Mouse (Mus musculus): Measurements from ENCODE around the gene Faf2. TPM values are rescaled to one million over a fixed set of nuclear protein-coding genes. Genes with fewer than 3 reads are reported as not detected.

The Faf2 gene
- polyA plus RNA-seq, 1 experiment from 2014 or later, result 98.5 TPM

DNA sequence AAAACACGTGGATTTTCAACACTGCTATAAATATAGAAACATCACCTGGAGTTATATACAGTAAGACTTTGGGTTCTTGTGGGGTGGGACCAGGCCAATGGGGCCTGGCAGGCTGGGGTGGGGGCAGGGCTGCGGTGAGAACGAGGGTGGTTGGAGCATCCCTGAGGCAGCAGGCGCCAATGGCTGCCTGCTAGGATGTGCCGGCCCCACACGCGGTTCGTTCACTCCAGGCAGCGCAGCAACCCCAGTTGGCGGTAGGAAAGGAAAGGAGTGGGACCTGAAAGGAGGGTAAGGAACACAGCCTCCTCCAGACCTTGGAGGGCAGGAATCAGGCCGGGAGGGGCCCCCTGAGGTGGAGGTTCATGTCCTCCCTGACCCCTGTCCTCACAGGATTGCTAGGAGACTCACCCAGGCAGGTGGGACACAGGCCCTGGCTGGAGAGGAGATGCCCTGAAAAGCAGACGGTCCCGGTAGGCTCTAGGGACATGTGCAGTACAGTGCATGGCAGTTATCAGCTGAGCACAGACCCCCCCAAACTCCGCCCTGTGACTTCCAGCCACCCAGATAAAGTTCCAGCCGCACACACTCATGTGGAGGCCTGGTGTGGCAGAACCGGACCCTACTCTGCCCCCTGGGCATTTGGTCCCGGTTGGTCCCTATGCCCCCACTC lies 58.7 kb downstream of the Faf2 start:
- ATAC-seq (ENCODE audit: low FRiP score, low TSS enrichment) (no peak), DNase-seq (no peak)
- no peaks in the 10 kb centered on the region for H3K27me3 ChIP-seq (ENCODE audit: control insufficient read depth, insufficient read depth, low read length)
- H3K4me1 ChIP-seq (ENCODE audit: control insufficient read depth, insufficient read depth, low read length), result peaks cover 12% of the 10 kb centered on the region
- no peak overlapping the region for H3K27ac ChIP-seq (replicated peaks; ENCODE audit: low read depth, low read length)
- no peak overlapping the region for H3K4me2 ChIP-seq (ENCODE audit: low read length)
- no peak overlapping the region for H3K9ac ChIP-seq (replicated peaks; ENCODE audit: low read length)
- peaks cover 68% of the 10 kb centered on the region for H3K36me3 ChIP-seq (ENCODE audit: control insufficient read depth, insufficient read depth, low read length)
- H3K4me3 ChIP-seq (replicated peaks; ENCODE audit: low read depth, low read length), result no peak overlapping the region
- 82% methylated on average over 17 of the region's 17 CpGs for WGBS
- no peaks in the 10 kb centered on the region for H3K9me3 ChIP-seq (ENCODE audit: control insufficient read depth, low read length)

DNA sequence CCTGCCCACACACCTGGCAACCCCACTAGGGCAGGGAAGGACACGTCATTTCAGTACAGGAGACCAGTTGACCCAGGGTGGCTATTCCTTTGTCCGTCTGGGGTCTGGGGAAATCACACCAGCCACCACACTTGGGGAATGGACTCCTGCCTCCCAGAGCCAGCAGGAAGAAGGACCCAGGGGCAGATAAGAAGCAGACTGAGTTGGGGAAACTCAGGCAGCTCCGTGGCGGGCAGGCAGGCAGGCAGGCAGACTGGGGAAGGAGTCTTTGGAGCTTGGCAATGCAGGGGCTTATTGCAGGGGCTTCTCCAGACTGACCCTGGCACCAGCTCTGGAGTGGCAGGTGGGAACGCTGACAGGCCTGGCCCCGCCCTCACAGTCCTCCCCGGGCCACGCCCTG lies 59.7 kb downstream of the Faf2 start:
- H3K4me3 ChIP-seq (replicated peaks; ENCODE audit: low read depth, low read length), result no peak overlapping the region
- WGBS, result 88% methylated on average over 8 of the region's 8 CpGs
- no peaks in the 10 kb centered on the region for H3K27me3 ChIP-seq (ENCODE audit: control insufficient read depth, insufficient read depth, low read length)
- H3K4me2 ChIP-seq (ENCODE audit: low read length), result no peak overlapping the region
- no peak for DNase-seq
- peaks cover 68% of the 10 kb centered on the region for H3K36me3 ChIP-seq (ENCODE audit: control insufficient read depth, insufficient read depth, low read length)
- peaks cover 21% of the 10 kb centered on the region for H3K4me1 ChIP-seq (ENCODE audit: control insufficient read depth, insufficient read depth, low read length)
- no peak for ATAC-seq (ENCODE audit: low FRiP score, low TSS enrichment)
- H3K27ac ChIP-seq (replicated peaks; ENCODE audit: low read depth, low read length), result no peak overlapping the region
- no peaks in the 10 kb centered on the region for H3K9me3 ChIP-seq (ENCODE audit: control insufficient read depth, low read length)
- no peak overlapping the region for H3K9ac ChIP-seq (replicated peaks; ENCODE audit: low read length)

DNA sequence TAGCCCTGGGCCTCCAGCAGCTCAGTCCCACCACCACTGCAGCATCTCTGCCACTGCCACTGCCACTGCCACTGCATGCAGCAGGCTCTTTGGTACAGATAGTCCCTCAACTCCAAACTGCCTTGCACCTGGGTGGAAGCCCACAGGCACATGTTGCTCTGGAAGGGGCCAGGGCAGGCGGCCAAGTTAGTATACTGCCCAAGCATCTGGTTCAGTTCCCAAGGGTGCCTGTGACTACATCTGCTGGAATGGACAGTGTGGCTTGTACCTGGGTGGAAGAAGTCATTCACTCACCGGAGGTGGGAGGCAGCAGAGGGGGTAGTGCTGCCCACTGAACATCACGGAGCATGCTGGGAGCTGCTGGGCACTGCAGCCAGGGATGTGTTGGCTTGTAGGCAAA lies 61.7 kb downstream of the Faf2 start:
- Histone ChIP-seq H3K9me3 (ENCODE audit: control insufficient read depth, low read length) (no peaks in the 10 kb centered on the region), H3K4me1 (ENCODE audit: control insufficient read depth, insufficient read depth, low read length) (peaks cover 21% of the 10 kb centered on the region), H3K4me2 (ENCODE audit: low read length) (no peak overlapping the region), H3K27ac (replicated peaks; ENCODE audit: low read depth, low read length) (no peak overlapping the region), H3K27me3 (ENCODE audit: control insufficient read depth, insufficient read depth, low read length) (no peaks in the 10 kb centered on the region), H3K9ac (replicated peaks; ENCODE audit: low read length) (no peak overlapping the region), H3K36me3 (ENCODE audit: control insufficient read depth, insufficient read depth, low read length) (peaks cover 62% of the 10 kb centered on the region), H3K4me3 (replicated peaks; ENCODE audit: low read depth, low read length) (no peak overlapping the region)
- DNase-seq (no peak), ATAC-seq (ENCODE audit: low FRiP score, low TSS enrichment) (no peak)
- 96% methylated on average over 3 of the region's 3 CpGs for WGBS

DNA sequence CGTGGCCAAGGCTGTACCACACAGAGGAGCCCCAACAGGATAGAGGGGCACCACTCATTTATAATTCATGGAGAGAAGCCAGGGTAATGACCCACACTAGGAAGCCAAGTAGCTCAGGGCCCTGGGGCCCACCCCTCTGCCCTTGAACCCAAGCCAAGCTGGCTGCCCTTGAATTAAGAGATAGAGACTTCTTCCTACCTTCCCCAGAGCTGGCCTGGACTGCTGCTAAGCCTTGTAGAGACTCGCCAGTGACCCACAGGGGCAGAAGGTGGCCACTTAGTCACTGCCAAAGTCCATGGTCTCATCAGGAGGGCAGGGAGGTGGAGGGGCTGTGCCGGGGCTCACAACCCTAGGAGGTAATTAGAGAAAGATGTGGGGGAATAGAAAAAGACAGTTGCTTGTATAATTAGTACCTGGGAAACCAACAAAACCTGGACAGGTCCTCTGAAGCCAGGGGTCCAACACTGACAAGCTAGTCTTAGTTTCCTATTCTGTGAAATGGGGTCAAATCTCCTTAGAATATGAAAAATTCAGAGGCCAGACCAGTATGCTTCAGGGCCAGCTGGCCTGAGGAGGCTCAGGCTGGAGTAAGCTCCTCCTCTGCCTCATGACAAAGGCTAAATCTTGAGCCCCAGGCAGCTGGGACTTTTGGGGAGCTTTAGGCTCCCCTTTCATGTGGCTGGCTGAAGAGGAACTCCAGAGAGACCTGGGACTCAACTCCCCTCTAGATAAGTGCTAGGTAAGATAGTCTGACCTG lies 62.7 kb downstream of the Faf2 start:
- peak overlapping the region; percentile 13; the same call in 1 of the 2 replicates for H3K9ac ChIP-seq (replicated peaks; ENCODE audit: low read length)
- 81% methylated on average over 3 of the region's 3 CpGs for WGBS
- 0 out of 2 replicates have a peak overlapping the region, but pooled peaks have one; percentile 93 for H3K4me3 ChIP-seq (replicated peaks; ENCODE audit: low read depth, low read length)
- H3K27ac ChIP-seq (replicated peaks; ENCODE audit: low read depth, low read length), result no peak overlapping the region
- H3K4me1 ChIP-seq (ENCODE audit: control insufficient read depth, insufficient read depth, low read length), result peaks cover 26% of the 10 kb centered on the region
- peaks cover 53% of the 10 kb centered on the region for H3K36me3 ChIP-seq (ENCODE audit: control insufficient read depth, insufficient read depth, low read length)
- no peaks in the 10 kb centered on the region for H3K9me3 ChIP-seq (ENCODE audit: control insufficient read depth, low read length)
- no peaks in the 10 kb centered on the region for H3K27me3 ChIP-seq (ENCODE audit: control insufficient read depth, insufficient read depth, low read length)
- ATAC-seq (ENCODE audit: low FRiP score, low TSS enrichment), result no peak
- DNase-seq, result no peak
- peak overlapping the region; percentile 96 for H3K4me2 ChIP-seq (ENCODE audit: low read length)

DNA sequence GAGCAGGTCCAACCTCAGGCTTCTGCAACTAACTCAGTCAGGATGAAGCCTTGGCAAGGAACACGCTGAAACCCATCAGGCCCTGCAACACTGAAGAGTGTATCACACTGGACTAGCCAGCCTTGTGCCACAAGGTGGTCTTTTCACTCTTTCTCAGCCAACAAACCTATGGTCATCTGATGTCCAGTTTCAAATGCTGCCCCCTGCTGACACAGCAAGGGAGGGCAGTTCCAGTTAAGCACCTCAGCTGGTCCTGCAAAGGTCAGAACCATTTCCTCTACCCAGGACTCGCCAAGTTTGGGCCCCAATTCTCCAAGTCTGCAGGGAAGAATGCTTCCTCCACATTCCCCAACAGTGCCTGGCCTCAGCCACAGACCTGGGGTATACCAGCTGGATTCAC lies 63.6 kb downstream of the Faf2 start:
- DNase-seq, result peak; percentile 39
- H3K4me3 ChIP-seq (replicated peaks; ENCODE audit: low read depth, low read length), result peak overlapping the region; percentile 93
- peak overlapping the region; percentile 96 for H3K4me2 ChIP-seq (ENCODE audit: low read length)
- no peak for ATAC-seq (ENCODE audit: low FRiP score, low TSS enrichment)
- peak overlapping the region; percentile 98 for H3K9ac ChIP-seq (replicated peaks; ENCODE audit: low read length)
- H3K27me3 ChIP-seq (ENCODE audit: control insufficient read depth, insufficient read depth, low read length), result no peaks in the 10 kb centered on the region
- no peaks in the 10 kb centered on the region for H3K9me3 ChIP-seq (ENCODE audit: control insufficient read depth, low read length)
- H3K4me1 ChIP-seq (ENCODE audit: control insufficient read depth, insufficient read depth, low read length), result peaks cover 26% of the 10 kb centered on the region
- H3K27ac ChIP-seq (replicated peaks; ENCODE audit: low read depth, low read length), result no peak overlapping the region
- 48% methylated on average over 2 of the region's 2 CpGs for WGBS
- peaks cover 46% of the 10 kb centered on the region for H3K36me3 ChIP-seq (ENCODE audit: control insufficient read depth, insufficient read depth, low read length)

DNA sequence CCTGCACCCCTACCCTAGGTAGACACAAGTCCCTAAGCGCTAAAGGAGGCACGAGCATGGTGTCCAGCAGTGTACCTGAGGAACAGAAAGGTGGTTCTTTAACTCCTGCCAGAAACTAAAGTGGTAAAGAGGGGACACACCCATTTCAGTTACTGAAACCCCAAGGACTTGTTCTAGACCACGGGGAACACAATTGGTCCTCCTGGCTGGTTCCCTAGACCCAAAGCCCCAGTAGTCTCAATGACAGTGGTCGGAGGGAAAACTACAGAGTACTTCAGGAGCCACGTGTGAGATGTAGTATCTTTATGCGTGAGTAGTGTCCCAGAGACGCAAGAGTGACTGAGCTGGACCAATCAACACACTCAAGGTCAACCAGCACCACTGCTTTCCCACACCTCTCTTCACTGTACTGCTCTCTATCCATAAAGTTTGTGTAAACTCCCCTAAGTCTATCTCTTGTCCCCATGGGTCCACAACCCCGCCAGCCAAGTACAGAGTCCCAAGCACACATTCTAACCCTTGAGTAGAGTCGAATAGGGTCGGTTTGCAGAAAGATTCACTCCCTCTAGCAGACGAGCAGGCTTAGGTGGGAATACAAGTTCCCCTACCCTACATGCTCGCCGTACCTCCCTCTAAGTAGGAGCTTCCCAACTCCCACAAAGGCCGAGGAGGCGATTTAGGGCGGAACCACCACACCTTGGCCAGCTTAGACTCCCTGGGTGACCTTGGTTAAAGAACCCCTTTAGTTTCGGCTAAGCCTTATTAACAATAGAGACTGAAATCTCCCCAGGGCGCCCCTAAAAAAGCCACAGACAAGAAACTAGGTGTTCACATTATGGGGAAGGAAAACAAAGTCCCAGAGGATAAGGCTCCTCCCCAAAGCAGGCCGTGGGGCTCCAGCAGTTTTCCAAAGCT lies 64.8 kb downstream of the Faf2 start:
- Histone ChIP-seq H3K4me1 (ENCODE audit: control insufficient read depth, insufficient read depth, low read length) (peaks cover 27% of the 10 kb centered on the region), H3K9ac (replicated peaks; ENCODE audit: low read length) (peak overlapping the region; percentile 98), H3K27me3 (ENCODE audit: control insufficient read depth, insufficient read depth, low read length) (no peaks in the 10 kb centered on the region), H3K9me3 (ENCODE audit: control insufficient read depth, low read length) (no peaks in the 10 kb centered on the region), H3K4me2 (ENCODE audit: low read length) (peak overlapping the region; percentile 96), H3K4me3 (replicated peaks; ENCODE audit: low read depth, low read length) (peak overlapping the region; percentile 93), H3K27ac (replicated peaks; ENCODE audit: low read depth, low read length) (peak overlapping the region; percentile 98), H3K36me3 (ENCODE audit: control insufficient read depth, insufficient read depth, low read length) (peaks cover 34% of the 10 kb centered on the region)
- no peak for ATAC-seq (ENCODE audit: low FRiP score, low TSS enrichment)
- 5% methylated on average over 19 of the region's 19 CpGs for WGBS
- DNase-seq, result no peak

DNA sequence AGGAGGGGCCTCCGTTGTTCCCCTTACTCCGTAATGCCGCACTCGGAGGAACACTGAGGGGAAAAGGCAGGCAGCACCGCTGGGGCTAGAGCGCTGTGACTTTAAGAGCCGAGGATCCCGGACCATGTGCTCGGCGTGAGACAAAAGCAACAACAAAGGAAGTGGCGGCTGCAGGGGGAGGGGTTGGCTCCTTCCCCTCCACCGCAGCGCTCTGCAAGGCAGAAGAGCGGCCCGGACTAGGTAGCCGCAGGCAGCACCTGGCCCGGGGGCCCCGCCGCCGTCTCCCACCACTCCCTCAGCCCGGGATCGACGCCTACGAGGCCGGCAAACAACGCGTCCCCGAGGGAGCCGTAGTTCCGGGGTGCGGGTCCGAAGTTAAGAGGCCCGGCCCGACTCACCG lies 65.5 kb downstream of the Faf2 start:
- Histone ChIP-seq H3K4me3 (replicated peaks; ENCODE audit: low read depth, low read length) (peak overlapping the region; percentile 93), H3K9me3 (ENCODE audit: control insufficient read depth, low read length) (no peaks in the 10 kb centered on the region), H3K4me1 (ENCODE audit: control insufficient read depth, insufficient read depth, low read length) (peaks cover 34% of the 10 kb centered on the region), H3K27me3 (ENCODE audit: control insufficient read depth, insufficient read depth, low read length) (no peaks in the 10 kb centered on the region), H3K27ac (replicated peaks; ENCODE audit: low read depth, low read length) (peak overlapping the region; percentile 98), H3K4me2 (ENCODE audit: low read length) (peak overlapping the region; percentile 96), H3K36me3 (ENCODE audit: control insufficient read depth, insufficient read depth, low read length) (peaks cover 27% of the 10 kb centered on the region), H3K9ac (replicated peaks; ENCODE audit: low read length) (peak overlapping the region; percentile 98)
- WGBS, result 1% methylated on average over 35 of the region's 35 CpGs
- peak; percentile 64 for ATAC-seq (ENCODE audit: low FRiP score, low TSS enrichment)
- peak; percentile 90 for DNase-seq

DNA sequence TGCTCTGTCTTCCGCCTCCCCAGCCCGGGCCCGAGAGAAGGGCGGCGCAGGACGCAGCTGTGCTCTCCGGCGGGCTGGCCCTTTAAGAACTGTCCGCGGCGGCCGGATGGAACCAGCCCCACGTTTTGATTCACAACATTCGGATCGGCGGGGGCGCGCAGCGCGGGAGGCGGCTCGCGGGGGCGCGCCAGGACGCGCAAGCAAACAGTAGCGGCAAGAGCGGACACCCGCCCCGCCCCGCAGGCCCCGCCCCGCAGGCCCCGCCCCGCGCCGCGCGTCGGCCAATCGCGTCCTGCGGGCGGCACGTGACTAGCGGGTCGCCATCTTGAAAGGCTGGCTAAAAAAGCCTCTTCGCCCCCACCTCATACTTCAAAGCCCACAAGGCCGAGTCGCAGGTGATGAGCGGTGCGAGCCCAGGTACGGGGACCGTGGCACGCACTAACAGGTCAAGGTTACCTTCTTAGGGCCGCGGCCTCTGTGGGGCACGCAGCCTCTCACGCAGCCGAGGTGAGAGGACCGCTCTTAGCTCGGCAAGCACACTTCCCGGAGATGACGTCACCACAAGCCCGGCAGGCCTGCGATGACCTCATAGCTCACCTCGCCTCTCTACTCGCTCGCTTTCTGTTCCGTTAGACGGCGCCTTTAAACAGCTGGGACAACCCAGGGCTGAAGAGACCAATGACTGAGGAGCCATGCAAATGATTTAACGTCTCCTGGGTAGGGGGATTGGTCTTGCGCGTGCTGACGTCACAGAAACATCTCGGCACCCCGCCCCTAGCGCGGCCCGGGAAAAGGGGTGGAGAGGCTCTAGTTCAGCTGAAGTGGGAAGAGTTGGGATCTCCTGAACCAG lies 66.2 kb downstream of the Faf2 start:
- H3K4me2 ChIP-seq (ENCODE audit: low read length), result peak overlapping the region; percentile 96
- H3K4me3 ChIP-seq (replicated peaks; ENCODE audit: low read depth, low read length), result peak overlapping the region; percentile 93
- no peaks in the 10 kb centered on the region for H3K27me3 ChIP-seq (ENCODE audit: control insufficient read depth, insufficient read depth, low read length)
- H3K36me3 ChIP-seq (ENCODE audit: control insufficient read depth, insufficient read depth, low read length), result peaks cover 20% of the 10 kb centered on the region
- no peaks in the 10 kb centered on the region for H3K9me3 ChIP-seq (ENCODE audit: control insufficient read depth, low read length)
- ATAC-seq (ENCODE audit: low FRiP score, low TSS enrichment) (peak; percentile 87), DNase-seq (peak; percentile 98)
- under 1% methylated on average over 82 of the region's 82 CpGs for WGBS
- H3K4me1 ChIP-seq (ENCODE audit: control insufficient read depth, insufficient read depth, low read length), result peaks cover 41% of the 10 kb centered on the region
- H3K27ac ChIP-seq (replicated peaks; ENCODE audit: low read depth, low read length), result peak overlapping the region; percentile 98
- H3K9ac ChIP-seq (replicated peaks; ENCODE audit: low read length), result peak overlapping the region; percentile 98

Measured in midbrain, embryonic 14.5 days (tissue).